9 mouse cellular contexts compared by ENCODE assay signal in the genomic region with DNA sequence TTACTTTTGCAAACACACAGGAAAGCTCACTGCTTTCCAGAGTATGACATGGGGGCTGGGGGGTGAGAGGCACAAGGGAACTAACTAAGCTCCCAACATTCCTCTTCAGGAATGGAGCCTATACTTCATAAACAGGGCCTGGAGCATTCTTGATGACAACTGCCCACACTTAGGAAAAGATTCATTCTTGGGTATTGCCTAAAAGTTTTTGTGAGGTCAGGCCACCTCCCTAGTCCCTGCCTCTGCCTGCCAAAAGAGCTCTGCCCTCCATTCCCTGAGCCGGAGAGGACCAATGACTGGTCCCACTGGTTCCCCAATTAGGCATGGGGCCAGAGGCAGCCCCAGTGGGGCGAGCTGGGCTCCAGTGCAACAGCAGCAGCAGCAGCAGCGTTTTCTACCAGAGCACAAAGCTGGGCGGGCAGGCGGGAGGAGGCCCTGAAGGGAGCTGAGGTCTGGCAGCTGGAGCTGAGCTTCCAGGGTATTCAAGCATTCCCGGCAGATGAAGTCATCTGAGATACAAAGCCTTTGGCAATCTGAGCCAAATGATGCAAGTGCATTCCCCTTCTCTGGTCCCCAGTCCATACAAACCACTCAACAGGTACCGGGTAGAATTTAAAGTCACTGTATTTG.
DNase-seq lines count a peak whose midpoint lies in the region; ATAC-seq lines count a peak whose summit lies in the region.
"Had no signal": no experiment of that assay in that cellular context is flagged by ENCODE, and none has a peak within 500 bp of the region (broad histone marks: within the 10 kb centered on the region; RNA-seq: fewer than 3 reads in every experiment).

No protein-coding gene starts in this region.

- no peaks in the 10 kb centered on the region for H3K27me3 ChIP-seq in embryonic facial prominence, embryonic 10.5 days (replicated peaks; ENCODE audit: low read depth, poor library complexity, severe bottlenecking)
- no peaks in the 10 kb centered on the region for H3K27me3 ChIP-seq in intestine, embryonic 16.5 days (replicated peaks; ENCODE audit: control insufficient read depth, insufficient read depth, low read length)
- H3K27me3 ChIP-seq in limb, embryonic 13.5 days, result no peaks in the 10 kb centered on the region
- no peaks in the 10 kb centered on the region for H3K27me3 ChIP-seq in midbrain, embryonic 15.5 days (replicated peaks)

- H3K9ac ChIP-seq in intestine, embryonic 16.5 days (ENCODE audit: low read depth, low read length), result peak overlapping the region; percentile 53; the same call in 1 of the 2 replicates
- no peak overlapping the region for H3K9ac ChIP-seq in limb, embryonic 13.5 days
- no peak overlapping the region for H3K9ac ChIP-seq in midbrain, embryonic 15.5 days

- H3K27ac ChIP-seq in embryonic facial prominence, embryonic 10.5 days (replicated peaks), result peak overlapping the region; percentile 80
- peak overlapping the region; percentile 92 for H3K27ac ChIP-seq in intestine, embryonic 16.5 days (ENCODE audit: low read length)
- peak overlapping the region; percentile 88 for H3K27ac ChIP-seq in limb, embryonic 13.5 days
- peak overlapping the region; percentile 59 for H3K27ac ChIP-seq in midbrain, embryonic 15.5 days
- H3K27ac ChIP-seq: macrophage had no signal

- no peaks in the 10 kb centered on the region for H3K9me3 ChIP-seq in embryonic facial prominence, embryonic 10.5 days
- H3K9me3 ChIP-seq in intestine, embryonic 16.5 days (ENCODE audit: control insufficient read depth, low read length), result no peaks in the 10 kb centered on the region
- H3K9me3 ChIP-seq in limb, embryonic 13.5 days, result no peaks in the 10 kb centered on the region
- H3K9me3 ChIP-seq in midbrain, embryonic 15.5 days, result no peaks in the 10 kb centered on the region

- peaks cover 49% of the 10 kb centered on the region for H3K4me1 ChIP-seq in embryonic facial prominence, embryonic 10.5 days
- peaks cover 29% of the 10 kb centered on the region for H3K4me1 ChIP-seq in intestine, embryonic 16.5 days (ENCODE audit: control insufficient read depth, insufficient read depth, low read length)
- peaks cover 76% of the 10 kb centered on the region for H3K4me1 ChIP-seq in limb, embryonic 13.5 days
- H3K4me1 ChIP-seq in midbrain, embryonic 15.5 days, result peaks cover 9% of the 10 kb centered on the region

- WGBS in embryonic facial prominence, embryonic 10.5 days, result 33% methylated on average over 7 of the region's 7 CpGs
- 9% methylated on average over 7 of the region's 7 CpGs for WGBS in intestine, embryonic 16.5 days
- 13% methylated on average over 7 of the region's 7 CpGs for WGBS in limb, embryonic 13.5 days
- WGBS in midbrain, embryonic 15.5 days, result 13% methylated on average over 7 of the region's 7 CpGs

- peak; percentile 65 for DNase-seq in ZHBTc4 (ENCODE audit: low read depth, low spot score)
- peak; percentile 72 for DNase-seq in embryonic facial prominence, embryonic 10.5 days (ENCODE audit: low spot score)
- DNase-seq in heart, adult 11 months, result peak; percentile 99
- peak; percentile 68 for DNase-seq in testis, postnatal 10 days (ENCODE audit: low spot score)
- DNase-seq in cerebellum, adult 9-10 months, result no peak

- peak; percentile 86 for ATAC-seq in intestine, embryonic 16.5 days
- ATAC-seq in limb, embryonic 13.5 days (ENCODE audit: low FRiP score, low read depth), result peak; percentile 85
- peak; percentile 84 for ATAC-seq in midbrain, embryonic 15.5 days (replicated peaks)

- no peak overlapping the region for H3K4me2 ChIP-seq in intestine, embryonic 16.5 days (ENCODE audit: low read depth, low read length)
- H3K4me2 ChIP-seq in limb, embryonic 13.5 days (replicated peaks), result no peak overlapping the region
- H3K4me2 ChIP-seq in midbrain, embryonic 15.5 days, result no peak overlapping the region

- H3K4me3 ChIP-seq in embryonic facial prominence, embryonic 10.5 days, result no peak overlapping the region
- no peak overlapping the region for H3K4me3 ChIP-seq in intestine, embryonic 16.5 days (ENCODE audit: low read length)
- H3K4me3 ChIP-seq in limb, embryonic 13.5 days, result no peak overlapping the region
- H3K4me3 ChIP-seq in midbrain, embryonic 15.5 days, result no peak overlapping the region

- peaks cover 50% of the 10 kb centered on the region for H3K36me3 ChIP-seq in embryonic facial prominence, embryonic 10.5 days (replicated peaks)
- H3K36me3 ChIP-seq in intestine, embryonic 16.5 days (ENCODE audit: control insufficient read depth, insufficient read depth, low read length), result peaks cover 13% of the 10 kb centered on the region; the same call in 1 of the 2 replicates
- peaks cover 14% of the 10 kb centered on the region for H3K36me3 ChIP-seq in limb, embryonic 13.5 days
- H3K36me3 ChIP-seq in midbrain, embryonic 15.5 days (replicated peaks), result no peaks in the 10 kb centered on the region
